Mouse (Mus musculus): ENCODE results near the gene Hnrnpul2.
A peak's percentile ranks its signal among the peaks of the same experiment; 100 is the strongest.

The Hnrnpul2 gene

DNA sequence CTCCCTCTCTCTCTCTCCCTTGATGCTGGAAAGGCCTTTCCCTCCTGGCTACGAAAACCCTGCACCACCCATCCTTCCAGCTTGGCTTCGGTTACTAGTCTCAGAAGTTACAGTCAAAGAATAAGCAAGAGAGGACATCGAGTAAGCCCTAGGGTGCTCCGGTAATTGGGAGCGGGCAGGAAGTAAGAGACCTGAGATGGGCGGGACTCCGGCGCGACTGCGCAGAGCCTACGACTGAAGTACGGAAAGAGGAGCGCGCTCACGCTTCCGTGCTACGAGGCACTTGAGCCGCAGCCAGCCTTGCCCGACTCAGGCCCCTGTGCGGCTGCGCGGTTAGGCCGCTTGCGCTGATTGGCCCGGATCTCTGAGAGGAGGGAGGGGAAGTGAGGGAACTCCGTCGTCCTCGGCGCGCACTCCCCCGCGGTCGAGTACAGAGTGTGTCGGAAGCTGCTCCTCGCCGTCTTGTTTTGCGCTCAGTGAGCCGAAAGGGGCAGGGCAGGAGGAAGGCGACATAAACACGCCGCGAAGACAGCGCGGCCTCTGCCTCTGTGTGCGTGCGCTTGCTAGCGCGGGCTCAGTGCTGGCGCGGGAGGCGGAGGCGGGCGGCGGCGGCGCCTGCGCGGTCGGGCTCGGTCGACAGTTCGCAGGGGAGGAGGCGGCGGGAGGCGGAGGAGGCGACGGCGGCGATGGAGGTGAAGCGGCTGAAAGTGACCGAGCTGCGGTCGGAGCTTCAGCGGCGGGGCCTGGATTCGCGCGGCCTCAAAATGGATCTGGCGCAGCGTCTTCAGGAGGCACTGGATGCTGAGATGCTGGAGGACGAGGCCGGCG lies at the start of gene Hnrnpul2:
Gene Hnrnpul2, plus strand, starts transcription at position 415 of the 828 bp plus-strand sequence.
- DNase-seq: peak; percentile 99

DNA sequence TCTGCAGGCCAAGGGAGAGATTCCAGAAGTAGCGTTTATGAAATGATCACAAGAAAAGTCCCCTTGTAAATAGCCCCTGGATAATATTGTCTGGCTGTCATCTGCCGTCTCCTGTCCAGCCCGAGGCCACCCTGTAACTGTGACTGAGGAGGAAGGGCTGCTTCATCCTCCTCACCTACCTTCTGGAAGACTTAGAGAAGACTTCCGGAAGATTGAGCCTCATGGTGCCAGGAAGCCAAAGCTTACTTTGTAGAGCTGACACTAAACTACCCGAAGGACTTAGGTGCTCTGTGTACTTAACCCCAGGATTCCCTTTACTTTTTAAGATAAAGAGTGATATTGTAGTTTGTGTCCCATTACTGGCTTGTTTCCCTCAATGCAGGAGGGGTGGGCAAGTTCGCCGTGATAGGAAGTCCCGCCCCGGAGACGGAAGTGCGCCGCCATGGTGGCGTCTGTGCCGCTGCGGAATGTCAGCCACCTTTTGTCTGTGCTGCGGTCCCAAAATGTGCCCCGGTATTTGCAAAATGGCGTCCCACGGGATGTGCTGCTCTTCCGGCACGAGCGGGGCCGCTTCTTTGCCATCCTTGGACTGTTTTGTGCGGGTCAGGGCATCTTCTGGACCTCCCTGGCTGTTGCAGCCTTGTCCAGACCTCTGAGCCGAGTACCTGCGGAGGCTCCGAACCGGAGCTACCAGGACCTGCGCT lies 49.1 kb upstream of the Hnrnpul2 start, which contains the start of gene Tmem223:
Gene Tmem223, plus strand, starts transcription at position 430 of the 704 bp plus-strand sequence.
- peak; percentile 89 to 90 for DNase-seq

DNA sequence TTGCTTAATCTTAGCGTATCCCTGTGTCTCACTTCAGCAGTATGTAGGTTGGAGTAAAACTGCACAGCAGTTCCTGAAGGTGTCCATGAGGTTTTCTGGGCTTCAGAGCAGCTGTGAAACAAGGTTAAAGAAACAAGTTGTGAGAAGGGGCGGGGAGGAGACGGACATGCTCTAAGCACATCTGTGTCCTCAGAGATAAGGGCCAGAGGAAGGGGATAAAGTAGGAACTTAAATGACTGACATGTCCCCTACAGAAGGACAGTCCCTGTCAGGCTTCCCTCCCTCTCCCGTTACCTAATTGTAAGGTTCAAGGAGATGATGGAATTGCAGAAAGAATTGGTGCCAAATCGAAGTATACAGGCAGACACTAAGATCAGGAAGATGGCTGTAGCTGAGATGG lies 46.8 kb upstream of the Hnrnpul2 start:
- DNase-seq: no peak

DNA sequence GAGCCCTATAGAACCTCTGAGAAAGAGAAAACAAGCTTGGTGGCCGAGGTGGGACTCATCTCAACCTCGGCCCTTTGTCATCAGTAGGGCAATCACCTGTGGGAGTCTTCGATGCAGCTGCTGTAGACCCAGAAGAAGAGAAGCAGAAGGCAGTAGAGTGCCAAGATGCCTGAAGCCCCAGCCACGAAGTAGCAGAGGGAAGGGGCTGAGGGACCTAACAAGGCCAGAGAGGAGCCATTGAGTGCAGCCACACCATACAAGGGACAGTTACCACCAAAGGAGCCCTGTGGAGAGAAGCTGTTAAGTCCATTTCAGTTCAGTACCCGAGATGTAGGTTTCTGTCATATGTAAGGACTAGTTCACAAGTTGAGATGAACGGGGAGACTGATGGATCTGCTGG lies 46.4 kb upstream of the Hnrnpul2 start:
- no peak for DNase-seq

DNA sequence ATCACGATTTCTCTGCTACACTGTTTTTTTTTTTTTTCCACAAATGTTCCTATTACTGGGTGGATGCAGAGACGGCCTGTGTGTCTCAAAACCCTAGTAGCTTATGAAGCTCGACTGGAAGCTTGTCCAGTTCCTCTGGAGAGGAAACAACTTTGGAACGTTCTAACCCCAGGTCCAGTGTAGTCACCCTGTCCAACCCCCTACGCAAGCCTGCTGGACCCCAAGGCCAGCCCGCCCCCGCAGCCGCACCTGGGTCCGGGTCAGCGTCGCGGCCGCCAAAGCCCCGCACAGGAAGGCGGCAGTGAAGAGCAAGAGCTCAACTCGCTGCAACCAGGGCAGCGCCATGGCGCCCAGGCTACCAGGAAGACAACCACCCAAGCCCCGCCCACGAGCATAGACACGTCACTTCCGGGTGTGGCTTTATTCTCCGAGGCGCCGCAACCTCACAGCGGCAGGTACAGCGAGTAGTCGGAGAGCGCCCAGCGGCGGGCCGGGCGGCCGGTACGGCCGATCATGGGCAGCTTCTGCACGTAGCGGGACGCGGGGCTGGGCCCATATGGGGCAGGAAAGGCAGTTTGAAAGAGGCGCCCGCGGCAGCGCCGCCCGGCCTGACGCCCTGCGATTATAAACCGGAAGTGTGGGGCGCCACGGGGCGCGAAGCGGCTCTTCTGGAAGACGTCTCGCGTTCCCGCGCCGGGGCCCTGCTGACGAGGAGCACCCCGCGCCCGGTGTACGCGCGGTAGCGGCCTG lies 45.5 kb upstream of the Hnrnpul2 start, which contains the start of gene Tmem179b:
Gene Tmem179b, minus strand, starts transcription at position 382 of the 750 bp plus-strand sequence.
- peak; percentile 99 for DNase-seq

DNA sequence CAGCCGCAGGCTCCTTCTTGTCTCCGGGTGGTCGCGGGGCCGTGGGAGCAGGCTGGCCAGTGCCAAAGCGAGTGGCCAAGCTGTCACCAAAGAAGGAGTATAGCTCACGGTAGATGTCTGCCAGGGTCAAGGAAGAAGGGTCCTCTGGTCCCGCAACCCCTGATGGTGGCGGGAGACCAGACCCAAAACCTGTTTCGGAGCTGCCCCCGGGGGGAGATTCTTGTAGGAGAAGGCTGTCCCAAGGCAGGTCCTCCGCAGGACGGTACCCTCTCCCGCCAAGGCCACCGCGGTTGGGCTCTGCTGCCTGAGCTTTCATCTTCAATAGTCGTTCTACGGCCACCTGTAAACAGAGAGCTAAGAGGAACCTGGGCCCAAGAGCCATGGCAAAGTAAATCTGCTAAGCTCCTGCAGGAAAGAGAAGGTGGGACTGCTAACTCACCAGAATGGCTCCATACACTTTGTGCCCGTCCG lies 44.8 kb upstream of the Hnrnpul2 start:
- no peak for DNase-seq

DNA sequence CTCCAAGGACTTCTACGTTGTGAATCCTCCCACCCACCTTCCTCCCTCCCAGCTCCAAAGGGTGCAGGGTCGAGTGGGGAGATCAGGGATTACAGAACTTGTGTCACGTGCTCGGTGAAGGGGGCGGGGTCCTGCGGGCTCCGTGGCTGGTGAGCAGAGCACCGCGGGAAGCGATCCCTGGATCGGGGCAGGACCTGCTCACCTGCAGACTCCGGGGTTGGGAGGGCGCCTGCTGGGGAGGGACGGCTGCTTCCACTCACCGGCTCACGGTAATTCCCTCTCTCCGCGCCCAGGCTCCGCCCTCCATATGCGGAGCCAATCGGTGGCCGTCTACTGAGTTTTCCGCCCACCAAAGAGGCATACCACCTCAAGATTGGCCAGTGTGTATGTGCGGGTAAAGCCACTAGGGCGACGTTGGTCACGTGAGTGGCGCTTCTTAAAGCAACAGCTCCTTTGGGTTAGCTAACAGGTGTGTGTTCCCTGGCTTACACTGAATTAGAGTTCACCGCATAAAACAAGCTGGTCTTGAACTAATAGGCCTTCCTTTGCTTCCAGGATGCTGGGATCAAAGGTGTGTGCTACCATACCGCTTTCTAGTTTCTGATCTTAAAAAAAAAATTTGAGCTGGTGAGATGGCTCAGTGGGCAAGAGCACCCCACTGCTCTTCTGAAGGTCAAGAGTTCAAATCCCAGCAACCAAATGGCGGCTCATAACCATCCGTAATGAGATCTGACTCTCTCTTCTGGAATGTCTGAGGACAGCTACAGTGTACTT lies 33.6 kb upstream of the Hnrnpul2 start, which contains the start of gene Taf6l:
Gene Taf6l, minus strand, starts transcription at position 410 of the 774 bp plus-strand sequence.
- peak; percentile 92 to 94 for DNase-seq

DNA sequence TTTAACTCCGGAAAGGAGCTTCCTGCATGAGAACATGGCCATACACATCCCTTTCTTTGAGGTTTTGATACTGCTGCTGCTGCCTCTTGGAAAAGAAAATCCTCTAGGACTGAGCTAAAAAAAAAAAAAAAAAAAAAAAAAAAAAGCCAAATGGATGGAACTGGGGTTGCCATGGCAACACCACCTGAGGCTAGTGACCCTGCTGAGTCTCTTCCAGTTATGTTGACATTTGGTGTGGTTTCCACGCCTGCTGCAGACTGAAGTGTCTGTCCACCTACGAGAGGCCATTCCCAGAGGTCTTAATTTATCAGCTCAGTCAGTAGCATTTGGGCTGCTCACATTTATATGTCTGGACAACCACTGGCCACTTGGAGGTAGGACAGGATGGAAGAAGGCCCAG lies 31.3 kb upstream of the Hnrnpul2 start:
- DNase-seq: peak; percentile 68 to 72

DNA sequence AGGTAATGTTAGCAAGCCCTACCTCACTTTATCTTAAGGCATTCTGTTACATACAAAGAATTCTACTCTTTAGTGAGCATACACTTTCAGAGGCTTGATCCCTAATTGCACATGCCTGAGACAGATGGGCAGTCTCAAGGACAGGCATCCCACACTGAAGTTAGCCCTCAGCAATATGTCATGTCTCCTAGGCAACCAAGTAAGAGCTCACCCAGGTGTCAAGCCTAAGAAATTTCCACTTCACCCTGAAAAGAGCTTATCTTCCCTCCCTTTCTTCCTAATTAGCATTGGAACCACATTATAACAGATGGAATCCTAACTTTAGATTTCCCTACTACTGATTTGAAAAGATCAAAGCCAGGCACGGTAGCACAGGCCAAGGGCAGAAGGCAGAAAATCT lies 30.6 kb upstream of the Hnrnpul2 start:
- no peak for DNase-seq

DNA sequence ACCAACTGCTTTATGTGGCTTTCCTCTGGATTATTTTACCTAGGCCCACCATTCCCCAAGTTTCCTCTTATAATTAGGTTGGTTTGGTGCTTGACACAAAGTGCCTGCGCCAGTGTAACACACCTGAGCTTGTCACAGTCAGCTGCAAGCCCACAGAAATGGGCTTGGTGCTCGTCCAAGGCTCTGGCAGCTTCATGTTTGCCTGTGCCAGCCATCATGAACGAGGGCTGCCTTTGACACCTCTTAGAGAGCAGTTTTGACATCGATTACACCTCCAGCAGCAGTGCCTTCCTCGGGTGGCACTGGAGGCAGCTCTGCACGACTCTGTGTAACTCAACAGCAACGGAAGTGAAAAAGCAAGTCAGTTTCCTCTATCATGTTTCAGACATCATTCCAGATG lies 29.6 kb upstream of the Hnrnpul2 start:
- DNase-seq: peak; percentile 64 to 72

DNA sequence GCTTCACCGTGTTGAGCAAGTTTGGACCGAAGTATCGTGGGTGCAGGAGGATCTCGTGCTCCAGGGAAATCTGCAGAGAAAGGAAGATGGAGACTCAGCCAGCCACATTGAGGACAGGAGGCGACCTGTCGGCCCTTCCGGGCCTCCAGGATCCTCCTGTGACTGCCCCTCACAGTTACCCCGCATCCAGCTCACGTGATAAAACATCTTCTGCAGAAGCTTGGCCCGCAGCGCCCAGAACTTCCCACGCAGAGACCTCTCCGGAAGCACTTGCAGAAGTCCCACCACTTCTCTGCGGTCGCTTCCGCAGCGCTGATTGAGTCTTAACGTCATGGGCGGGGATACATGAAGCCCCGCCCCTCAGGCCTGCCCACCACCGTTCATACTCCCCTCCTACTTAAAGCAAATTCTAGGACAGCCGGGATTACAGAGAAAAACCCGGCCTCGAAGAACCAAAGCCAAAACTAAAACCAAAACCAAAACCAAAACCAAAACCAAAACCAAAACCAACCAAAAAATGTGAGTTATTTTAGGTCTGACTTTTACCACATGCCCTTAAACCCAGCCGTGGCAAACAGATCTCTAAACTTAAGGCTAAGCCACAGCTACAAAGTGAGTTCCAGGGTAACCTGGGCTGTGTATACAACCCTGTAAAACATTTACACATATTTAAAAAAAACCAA lies 21.4 kb upstream of the Hnrnpul2 start, which contains the start of gene Polr2g:
Gene Polr2g, minus strand, starts transcription at position 314 of the 683 bp plus-strand sequence.
- DNase-seq: peak; percentile 92 to 94

DNA sequence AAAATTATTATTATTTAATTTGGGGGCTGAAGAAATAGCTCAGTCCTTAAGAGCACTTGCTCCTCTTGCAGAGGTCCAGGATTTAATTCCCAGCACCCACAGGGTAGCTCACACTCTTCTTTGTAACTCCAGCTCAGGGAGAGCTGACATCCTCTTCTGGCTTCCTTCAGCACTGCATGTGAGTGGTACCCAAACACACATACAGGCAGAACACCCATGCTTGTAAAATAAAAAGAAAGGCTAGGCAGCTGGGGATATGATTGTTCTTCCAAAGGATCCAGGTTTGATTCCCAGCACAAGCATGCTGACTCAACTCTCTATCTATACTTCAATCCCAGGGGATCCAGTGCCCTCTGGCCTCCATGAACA lies 20.9 kb upstream of the Hnrnpul2 start:
- DNase-seq: no peak

DNA sequence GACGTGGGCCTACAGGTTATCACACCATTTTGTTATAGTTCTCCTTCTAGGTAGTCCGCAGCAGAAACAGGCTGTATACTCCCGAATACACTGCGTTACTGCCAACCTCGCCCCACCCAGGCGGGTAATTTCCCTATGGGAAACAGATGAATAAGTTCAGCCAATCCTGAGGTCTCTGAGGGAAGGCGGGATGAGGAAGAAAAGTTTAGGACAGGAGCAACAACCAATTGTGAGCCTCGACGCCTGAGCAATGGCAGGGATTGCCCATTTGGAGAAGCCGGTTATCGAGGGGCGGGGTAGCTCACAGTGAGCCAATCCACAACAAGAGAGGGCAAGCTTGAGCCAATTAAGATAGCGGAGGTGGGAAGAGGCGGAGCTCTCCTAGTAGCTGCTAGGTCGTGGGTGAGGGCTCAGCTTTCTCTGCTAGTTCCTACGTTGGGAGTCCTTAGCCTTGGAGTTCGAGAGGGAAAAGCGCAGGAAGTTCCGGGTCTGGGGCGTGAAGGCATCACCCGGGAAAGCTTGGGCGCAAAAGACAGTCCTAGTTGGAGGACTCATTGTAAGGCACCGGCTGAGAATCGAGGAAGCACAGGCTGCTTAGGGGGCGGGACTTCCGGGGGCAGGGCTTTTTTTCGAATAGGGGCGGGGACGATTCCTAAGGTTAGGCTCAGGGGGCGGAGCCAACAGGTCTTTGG lies 17.5 kb upstream of the Hnrnpul2 start, which contains the start of gene Zbtb3:
Gene Zbtb3, plus strand, starts transcription at position 426 of the 692 bp plus-strand sequence.
- DNase-seq: peak; percentile 94 to 96

DNA sequence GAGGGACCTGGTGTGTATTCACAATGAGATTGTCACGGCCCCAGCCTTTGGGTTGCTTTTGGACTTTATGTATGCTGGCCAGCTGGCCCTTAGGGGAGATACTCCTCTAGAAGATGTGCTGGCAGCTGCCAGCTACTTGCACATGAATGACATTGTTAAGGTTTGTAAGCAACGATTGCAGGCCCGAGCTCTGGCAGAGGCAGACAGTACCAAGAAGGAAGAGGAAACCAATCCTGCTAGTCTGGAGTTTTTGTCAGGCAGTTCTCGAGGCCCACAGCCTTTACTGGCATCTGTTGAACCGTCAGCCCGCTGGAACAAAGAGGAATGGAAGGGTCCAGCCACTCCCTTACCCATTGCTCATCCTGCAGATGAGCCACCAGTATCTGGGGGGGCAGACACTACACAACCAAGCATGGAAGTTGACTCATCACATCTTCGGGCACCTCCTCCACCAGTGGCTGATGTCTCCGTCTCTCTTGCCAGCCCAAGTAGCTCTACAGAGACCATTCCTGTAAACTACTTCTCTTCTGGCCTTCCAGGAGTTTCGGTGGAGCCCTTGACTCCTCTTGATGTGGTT lies 16.5 kb upstream of the Hnrnpul2 start:
- no peak for DNase-seq

DNA sequence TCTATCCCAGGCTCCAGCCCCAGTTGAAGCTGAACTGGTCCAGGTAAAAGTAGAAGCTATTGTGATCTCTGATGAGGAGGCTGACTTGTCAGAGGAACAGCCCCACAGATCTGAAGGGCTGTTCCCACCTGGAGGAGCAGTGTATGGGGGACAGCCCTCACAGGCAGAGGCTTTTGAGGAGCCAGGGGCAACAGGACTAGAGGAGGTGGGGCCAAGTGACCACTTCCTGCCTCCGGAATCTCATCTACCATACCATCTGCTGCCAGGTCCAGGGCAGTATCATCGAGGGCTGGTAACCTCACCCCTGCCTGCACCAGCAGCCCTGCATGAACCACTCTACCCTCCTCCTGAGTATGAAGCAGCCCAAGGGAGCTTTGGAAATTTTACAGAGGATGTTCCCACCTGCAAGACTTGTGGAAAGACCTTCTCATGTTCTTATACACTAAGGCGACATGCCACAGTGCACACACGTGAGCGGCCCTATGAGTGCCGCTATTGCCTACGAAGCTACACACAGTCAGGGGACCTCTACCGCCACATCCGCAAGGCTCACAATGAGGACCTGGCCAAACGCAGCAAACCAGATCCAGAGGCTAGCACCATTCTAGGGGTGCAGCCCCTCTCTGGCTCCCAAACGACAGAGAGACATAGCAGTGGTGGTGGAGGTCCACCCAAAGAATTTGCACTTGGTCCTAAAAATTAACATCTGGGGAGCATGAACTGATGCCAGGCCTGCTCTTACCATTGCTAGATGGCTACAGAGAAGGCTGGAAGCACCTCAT lies 15.7 kb upstream of the Hnrnpul2 start:
- DNase-seq: no peak

DNA sequence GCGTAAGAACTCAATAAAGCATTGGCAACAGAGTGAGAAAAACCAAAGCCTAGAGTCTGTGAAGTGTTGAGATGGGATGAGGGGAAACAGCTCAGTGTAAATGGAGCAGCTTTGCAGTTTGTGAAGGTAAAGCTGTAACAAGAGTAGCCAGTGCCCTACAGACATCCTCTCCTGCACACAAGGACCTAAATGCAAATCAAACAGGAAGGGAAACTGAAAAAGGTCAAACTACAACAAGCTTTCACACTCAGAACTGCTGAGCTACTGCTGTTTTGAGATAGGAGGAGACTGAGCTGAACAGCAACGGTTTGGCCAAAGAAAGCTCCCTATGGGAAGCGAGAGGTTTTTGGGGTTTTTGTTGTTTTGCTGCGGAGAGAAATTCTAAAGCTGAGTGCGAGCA lies 13.0 kb upstream of the Hnrnpul2 start:
- DNase-seq: no peak

DNA sequence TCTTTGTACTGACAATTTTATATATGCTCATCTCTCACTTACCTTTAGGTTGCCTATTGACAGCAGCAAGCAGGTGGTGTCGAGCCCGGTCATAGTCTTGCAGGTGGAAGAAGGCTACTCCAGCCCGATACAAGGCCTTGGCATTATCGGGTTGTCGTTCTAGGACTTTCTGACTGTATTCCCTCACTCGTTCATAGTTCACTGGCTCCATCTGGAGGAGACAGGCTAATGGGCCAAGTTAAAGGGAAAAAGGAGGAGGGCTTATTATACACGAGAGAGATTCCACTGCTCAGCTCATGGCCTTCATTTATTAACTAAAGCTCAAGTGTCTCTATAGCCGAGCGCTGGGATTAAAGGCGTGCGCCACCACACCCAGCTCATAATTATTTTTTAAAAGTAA lies 4.0 kb upstream of the Hnrnpul2 start:
- peak; percentile 62 for DNase-seq

DNA sequence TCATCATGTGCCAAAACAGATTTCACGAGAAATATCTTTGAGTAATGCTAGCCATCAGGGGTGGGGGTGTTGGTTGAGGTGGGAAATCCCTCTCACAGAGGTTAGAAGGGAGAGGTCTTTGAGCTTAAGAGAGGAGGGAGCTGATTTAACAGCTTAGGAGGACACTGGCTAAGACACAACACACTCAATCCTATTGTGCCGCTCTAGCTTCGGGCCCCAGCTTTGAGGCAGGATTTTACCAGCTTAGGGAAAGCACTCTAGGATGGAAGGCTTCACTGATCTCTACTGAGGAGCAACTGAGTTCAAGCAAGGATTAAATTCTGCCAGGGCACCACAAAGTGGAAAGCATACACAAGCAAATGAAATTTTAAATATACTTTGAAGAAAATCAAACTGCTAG lies 2.8 kb upstream of the Hnrnpul2 start:
- no peak for DNase-seq

DNA sequence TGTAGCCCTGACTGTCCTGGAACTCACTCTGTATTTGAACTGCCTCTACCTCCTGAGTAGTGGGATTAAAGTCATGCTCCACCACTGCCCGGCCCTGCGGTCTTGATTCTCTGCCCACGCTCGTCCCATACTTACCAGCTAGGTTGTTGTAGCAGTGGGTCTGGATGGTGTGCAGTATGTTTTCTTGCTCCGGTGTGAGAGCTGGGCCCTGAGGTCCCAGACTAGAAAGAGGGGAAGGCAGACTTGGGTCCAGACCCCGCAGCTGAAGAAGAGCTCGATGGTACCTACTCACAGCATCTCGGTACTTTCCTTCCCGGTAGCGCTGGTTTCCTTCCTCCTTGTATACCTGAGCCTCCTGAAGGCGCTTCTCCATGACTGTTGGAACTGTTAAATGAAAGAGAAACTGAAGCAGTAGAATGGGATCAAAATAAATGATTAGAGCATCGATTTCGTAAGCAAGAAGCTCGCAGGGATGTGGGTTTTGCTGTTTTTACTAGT lies 1.5 kb upstream of the Hnrnpul2 start:
- no peak for DNase-seq
